Mouse (Mus musculus) skeletal muscle tissue, adult 2 months (tissue): Measurements from ENCODE around the gene Trip13.

Experiments used
- DNase-seq: peaks from one replicate; pipeline ENCODE4 v3.0.0-alpha.2; 2012; ENCODE audit warnings: low read depth, low spot score

Trip13 gene

DNA sequence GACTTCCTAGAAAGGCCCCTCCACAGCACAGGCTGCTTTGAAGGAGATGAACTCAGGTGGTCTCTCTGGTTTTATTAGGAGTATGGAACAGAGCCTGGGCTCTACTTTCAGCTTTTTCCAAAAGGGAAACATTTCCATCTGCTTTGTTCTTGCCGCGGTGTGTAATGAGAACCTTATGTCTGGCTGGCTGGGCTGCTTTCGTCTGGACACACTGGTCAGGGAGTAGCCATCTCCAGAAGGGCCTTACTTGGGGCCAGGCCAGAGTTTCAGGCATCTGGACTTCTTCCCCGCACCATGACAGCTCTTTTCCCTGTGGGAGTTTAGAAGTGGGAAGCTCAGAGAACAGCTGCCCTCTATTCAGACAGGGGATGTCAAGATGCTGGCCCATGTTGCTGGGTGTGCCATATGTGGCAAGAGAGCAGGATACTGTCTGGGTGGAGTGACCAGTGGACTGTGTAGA lies 50.1 kb downstream of the Trip13 start:
- peak; percentile 77 for DNase-seq

DNA sequence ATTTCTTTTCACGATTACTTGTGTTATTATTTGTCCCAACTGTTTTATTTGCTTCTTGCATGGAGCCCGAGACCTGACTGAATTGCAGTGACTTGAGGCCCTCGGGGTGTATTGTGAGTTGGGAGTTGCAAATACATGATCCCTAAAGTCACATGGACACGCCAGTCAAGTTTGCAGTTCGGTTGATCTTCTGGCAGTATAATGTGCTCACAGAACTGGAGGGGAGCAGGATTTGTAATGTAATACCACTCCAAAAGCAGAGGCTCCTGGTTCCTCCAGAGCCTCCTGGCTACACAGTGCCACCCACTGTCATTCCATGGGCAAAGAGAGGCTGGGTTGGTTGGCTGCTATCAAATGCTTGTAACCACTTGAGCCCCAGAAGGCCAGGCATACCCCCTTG lies 51.0 kb downstream of the Trip13 start:
- no peak for DNase-seq

DNA sequence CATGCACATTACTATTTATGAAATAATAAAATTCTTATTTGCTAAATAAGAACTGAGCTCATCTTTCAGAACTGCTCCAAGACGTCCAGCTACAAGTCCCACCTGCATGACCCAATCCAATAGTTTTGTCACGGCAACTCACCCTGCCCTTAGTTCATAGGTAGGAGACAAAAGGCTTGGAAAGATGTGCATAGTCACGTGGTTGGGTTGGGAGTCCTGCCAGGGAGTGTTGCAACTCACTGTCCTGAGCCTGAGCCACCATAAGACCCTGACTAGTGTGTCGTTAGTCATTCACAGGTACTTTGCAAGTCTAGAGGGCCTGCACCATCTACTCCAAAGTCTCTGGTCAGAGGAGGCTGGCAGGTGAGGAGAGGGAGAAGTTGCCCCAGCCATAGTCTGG lies 51.5 kb downstream of the Trip13 start:
- DNase-seq = no peak

DNA sequence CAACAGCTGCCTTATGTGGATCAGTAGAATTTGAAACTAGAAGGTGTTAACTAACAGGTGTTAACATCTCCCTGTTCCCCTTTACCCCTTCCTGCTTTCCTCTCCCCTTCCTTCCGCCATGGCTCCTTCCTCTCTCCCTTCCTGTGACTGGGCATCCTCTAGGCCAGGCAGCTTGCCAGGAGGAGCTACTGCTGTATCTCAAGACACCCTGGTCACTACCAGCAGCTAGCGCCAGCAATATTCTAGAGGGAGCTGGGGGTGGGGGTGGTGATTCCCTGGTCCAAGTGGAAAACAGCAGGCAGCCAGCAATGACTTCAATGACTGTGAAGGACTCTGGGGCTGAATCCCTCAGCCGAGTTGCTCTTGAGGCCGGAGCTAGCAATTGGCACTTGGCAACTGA lies 51.9 kb downstream of the Trip13 start:
- peak; percentile 38 for DNase-seq

DNA sequence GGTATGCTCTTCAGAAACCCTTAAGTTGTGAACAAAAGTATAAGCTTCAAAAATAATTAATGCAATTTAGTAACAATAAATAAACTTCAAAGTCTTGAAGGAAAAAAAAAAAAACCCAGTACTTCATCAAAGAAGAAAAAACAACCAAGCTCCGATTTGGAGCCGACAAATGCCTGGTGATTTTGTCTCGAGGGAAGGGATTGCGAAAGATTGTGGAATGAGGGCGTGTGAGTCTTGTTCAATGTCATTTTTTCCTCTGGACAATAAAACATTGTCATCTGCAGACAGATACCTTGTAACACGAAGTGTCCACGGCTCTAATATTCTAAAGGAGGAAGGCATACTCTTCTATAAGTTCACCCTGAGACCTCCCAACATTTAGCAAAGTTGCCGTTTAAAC lies 56.2 kb downstream of the Trip13 start:
- DNase-seq = peak; percentile 56

DNA sequence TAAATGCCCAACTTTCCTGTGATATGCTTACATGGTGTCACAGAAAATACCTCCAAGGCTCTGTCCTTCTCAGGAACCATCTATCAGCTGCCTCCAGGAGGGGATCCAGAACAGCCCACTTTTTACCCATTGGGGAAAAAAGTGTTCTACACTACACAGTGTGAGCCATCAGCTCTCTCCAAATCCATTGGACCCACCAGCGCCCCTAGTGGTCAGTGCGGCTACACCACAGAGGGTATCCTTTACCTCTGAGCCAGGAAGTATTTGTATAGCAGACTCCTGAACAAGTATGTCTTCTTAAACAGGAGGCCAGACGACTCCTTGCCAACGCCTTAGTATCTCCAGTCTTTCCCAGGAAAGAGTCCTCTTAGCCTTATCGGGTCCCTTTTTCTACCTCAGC lies 57.8 kb downstream of the Trip13 start:
- DNase-seq = no peak

DNA sequence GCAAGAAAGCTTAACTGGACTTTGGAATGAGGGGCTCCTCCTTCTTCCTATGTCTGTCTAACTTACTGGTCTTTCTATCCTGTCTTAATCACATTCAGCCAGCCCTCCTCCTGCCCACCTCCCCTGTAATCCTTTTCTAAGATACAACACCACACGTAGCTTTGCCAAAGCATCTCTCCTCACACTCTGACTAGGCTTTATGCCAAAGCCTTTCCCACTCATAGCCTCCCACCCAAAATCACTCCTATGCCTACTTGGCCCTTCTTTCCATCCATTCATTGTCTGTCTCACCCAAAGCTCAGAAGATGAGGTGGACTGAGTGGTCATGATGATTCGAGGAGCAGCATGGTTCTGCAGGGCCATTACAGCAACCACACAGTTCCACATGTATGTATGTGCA lies 65.4 kb downstream of the Trip13 start:
- no peak for DNase-seq
